Mouse (Mus musculus): ENCODE measurements around the gene Plcb4. TPM values are rescaled to one million over a fixed set of nuclear protein-coding genes. Genes with fewer than 3 reads are reported as not detected.

Gene Plcb4
- total and polyA plus RNA-seq, 2 experiments from 2014 or later, result 31.4 to 66.6 TPM

DNA sequence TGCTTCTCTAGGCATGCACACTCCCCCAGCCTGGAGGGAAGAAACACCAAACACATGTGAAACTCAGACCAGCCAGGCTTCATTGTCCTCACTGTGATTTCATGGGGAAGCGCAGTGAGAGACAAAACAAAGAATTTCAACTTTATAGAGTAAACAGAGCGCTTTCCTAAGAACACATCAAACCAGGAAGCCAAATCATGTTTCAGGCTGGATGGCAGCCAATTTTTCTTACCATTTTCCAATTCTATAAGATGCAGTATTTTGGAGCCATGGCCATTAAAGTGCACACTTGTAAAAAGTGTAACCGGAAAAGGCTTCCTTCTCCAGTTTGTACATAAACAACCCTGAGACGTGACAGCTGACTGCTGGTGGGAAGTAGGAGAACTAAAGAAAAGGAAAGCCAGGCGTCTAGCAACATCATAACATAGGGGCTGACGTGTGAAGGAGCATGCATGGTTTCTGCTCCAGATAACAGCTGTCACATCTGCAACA lies 221.5 kb downstream of the Plcb4 start:
- ATAC-seq (ENCODE audit: low FRiP score), result no peak
- no peak overlapping the region for H3K4me3 ChIP-seq (ENCODE audit: low read depth, low read length)
- no peak overlapping the region for H3K9ac ChIP-seq (replicated peaks; ENCODE audit: low read length, poor library complexity, severe bottlenecking)
- DNase-seq (ENCODE audit: low spot score), result no peak
- 62% methylated on average over 6 of the region's 6 CpGs for WGBS
- TF ChIP-seq CTCF (IDR thresholded peaks at IDR 0.05), result no peak
- no peaks in the 10 kb centered on the region for H3K36me3 ChIP-seq (ENCODE audit: insufficient read depth, low read length)
- H3K4me2 ChIP-seq (ENCODE audit: low read depth, low read length, poor library complexity, severe bottlenecking), result no peak overlapping the region
- no peaks in the 10 kb centered on the region for H3K9me3 ChIP-seq (ENCODE audit: low read length)
- no peak overlapping the region for H3K27ac ChIP-seq (ENCODE audit: low read depth, low read length)
- H3K27me3 ChIP-seq (ENCODE audit: insufficient read depth, low read length), result no peaks in the 10 kb centered on the region
- no peaks in the 10 kb centered on the region for H3K4me1 ChIP-seq (ENCODE audit: insufficient read depth, low read length)

- no peak overlapping the region for H3K27ac ChIP-seq (ENCODE audit: low read depth, low read length)
- DNase-seq (ENCODE audit: low spot score) (no peak), ATAC-seq (ENCODE audit: low FRiP score) (no peak)
- no peaks in the 10 kb centered on the region for H3K27me3 ChIP-seq (ENCODE audit: insufficient read depth, low read length)
- H3K9ac ChIP-seq (replicated peaks; ENCODE audit: low read length, poor library complexity, severe bottlenecking), result no peak overlapping the region
- 83% methylated on average over 4 of the region's 4 CpGs for WGBS
- no peak for TF ChIP-seq CTCF (IDR thresholded peaks at IDR 0.05)
- H3K4me3 ChIP-seq (ENCODE audit: low read depth, low read length), result no peak overlapping the region
- H3K36me3 ChIP-seq (ENCODE audit: insufficient read depth, low read length), result no peaks in the 10 kb centered on the region
- no peaks in the 10 kb centered on the region for H3K9me3 ChIP-seq (ENCODE audit: low read length)
- H3K4me2 ChIP-seq (ENCODE audit: low read depth, low read length, poor library complexity, severe bottlenecking), result no peak overlapping the region
- H3K4me1 ChIP-seq (ENCODE audit: insufficient read depth, low read length), result no peaks in the 10 kb centered on the region
These were observed 224.5 kb downstream of the Plcb4 start for GRCm38 (mm10) chr2:135883359-135883758.

GRCm38 (mm10) chr2:135884534-135885180 lies 225.8 kb downstream of the Plcb4 start:
- no peaks in the 10 kb centered on the region for H3K9me3 ChIP-seq (ENCODE audit: low read length)
- H3K9ac ChIP-seq (replicated peaks; ENCODE audit: low read length, poor library complexity, severe bottlenecking), result no peak overlapping the region
- ATAC-seq (ENCODE audit: low FRiP score) (no peak), DNase-seq (ENCODE audit: low spot score) (no peak)
- H3K27me3 ChIP-seq (ENCODE audit: insufficient read depth, low read length), result no peaks in the 10 kb centered on the region
- no peak for TF ChIP-seq CTCF (IDR thresholded peaks at IDR 0.05)
- no peak overlapping the region for H3K4me3 ChIP-seq (ENCODE audit: low read depth, low read length)
- no peaks in the 10 kb centered on the region for H3K4me1 ChIP-seq (ENCODE audit: insufficient read depth, low read length)
- 81% methylated on average over 7 of the region's 7 CpGs for WGBS
- H3K36me3 ChIP-seq (ENCODE audit: insufficient read depth, low read length), result no peaks in the 10 kb centered on the region
- no peak overlapping the region for H3K4me2 ChIP-seq (ENCODE audit: low read depth, low read length, poor library complexity, severe bottlenecking)
- no peak overlapping the region for H3K27ac ChIP-seq (ENCODE audit: low read depth, low read length)

DNA sequence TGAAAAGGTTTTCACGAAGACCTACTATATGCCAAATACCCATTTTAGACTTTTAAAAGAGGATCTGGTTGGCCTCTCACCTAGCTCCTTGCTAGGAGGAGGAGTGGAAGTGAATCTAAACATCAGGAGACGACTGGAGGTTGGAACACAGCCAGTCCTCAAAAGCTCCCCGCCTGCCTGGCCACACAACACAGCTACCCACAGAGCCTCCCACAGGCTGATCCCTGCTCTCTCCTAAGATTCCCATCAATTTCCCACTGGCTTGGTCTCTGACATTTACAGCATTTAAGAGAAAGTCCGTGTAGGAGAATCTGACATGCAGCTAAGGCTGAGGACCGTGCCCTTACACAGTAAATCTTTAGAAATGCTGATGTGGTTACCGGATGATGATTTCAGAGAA lies 226.8 kb downstream of the Plcb4 start:
- Histone ChIP-seq H3K36me3 (ENCODE audit: insufficient read depth, low read length) (no peaks in the 10 kb centered on the region), H3K9ac (replicated peaks; ENCODE audit: low read length, poor library complexity, severe bottlenecking) (no peak overlapping the region), H3K4me2 (ENCODE audit: low read depth, low read length, poor library complexity, severe bottlenecking) (no peak overlapping the region), H3K9me3 (ENCODE audit: low read length) (no peaks in the 10 kb centered on the region), H3K27me3 (ENCODE audit: insufficient read depth, low read length) (no peaks in the 10 kb centered on the region), H3K4me1 (ENCODE audit: insufficient read depth, low read length) (no peaks in the 10 kb centered on the region), H3K27ac (ENCODE audit: low read depth, low read length) (no peak overlapping the region), H3K4me3 (ENCODE audit: low read depth, low read length) (no peak overlapping the region)
- TF ChIP-seq CTCF (IDR thresholded peaks at IDR 0.05), result no peak
- 67% methylated on average over 6 of the region's 6 CpGs for WGBS
- DNase-seq (ENCODE audit: low spot score), result no peak
- no peak for ATAC-seq (ENCODE audit: low FRiP score)

GRCm38 (mm10) chr2:135886081-135886679 lies 227.4 kb downstream of the Plcb4 start:
- Histone ChIP-seq H3K36me3 (ENCODE audit: insufficient read depth, low read length) (no peaks in the 10 kb centered on the region), H3K27ac (ENCODE audit: low read depth, low read length) (no peak overlapping the region), H3K9me3 (ENCODE audit: low read length) (no peaks in the 10 kb centered on the region), H3K4me1 (ENCODE audit: insufficient read depth, low read length) (no peaks in the 10 kb centered on the region), H3K4me2 (ENCODE audit: low read depth, low read length, poor library complexity, severe bottlenecking) (no peak overlapping the region), H3K27me3 (ENCODE audit: insufficient read depth, low read length) (no peaks in the 10 kb centered on the region), H3K4me3 (ENCODE audit: low read depth, low read length) (no peak overlapping the region), H3K9ac (replicated peaks; ENCODE audit: low read length, poor library complexity, severe bottlenecking) (no peak overlapping the region)
- no peak for ATAC-seq (ENCODE audit: low FRiP score)
- TF ChIP-seq CTCF (IDR thresholded peaks at IDR 0.05), result no peak
- DNase-seq (ENCODE audit: low spot score), result no peak
- 86% methylated on average over 9 of the region's 9 CpGs for WGBS

DNA sequence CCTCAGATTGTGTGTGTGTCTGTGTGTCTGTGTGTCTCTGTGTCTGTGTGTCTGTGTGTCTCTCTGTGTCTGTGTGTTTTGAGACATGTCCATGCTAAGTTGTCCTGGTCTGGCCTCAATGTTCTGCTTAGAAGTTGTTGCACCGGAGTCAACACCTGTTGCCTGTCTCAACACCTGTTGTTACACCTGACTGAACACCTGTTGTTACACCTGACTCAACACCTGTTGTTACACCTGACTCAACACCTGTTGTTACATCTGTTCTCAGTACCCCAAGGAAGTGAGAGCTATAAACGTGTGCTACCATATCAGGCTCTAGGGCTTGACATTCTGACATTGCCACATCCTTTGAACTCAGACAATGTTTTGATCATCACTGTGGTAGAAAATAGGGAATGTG lies 229.0 kb downstream of the Plcb4 start:
- no peak for TF ChIP-seq CTCF (IDR thresholded peaks at IDR 0.05)
- ATAC-seq (ENCODE audit: low FRiP score) (no peak), DNase-seq (ENCODE audit: low spot score) (no peak)
- H3K27me3 ChIP-seq (ENCODE audit: insufficient read depth, low read length), result no peaks in the 10 kb centered on the region
- no peak overlapping the region for H3K27ac ChIP-seq (ENCODE audit: low read depth, low read length)
- no peak overlapping the region for H3K9ac ChIP-seq (replicated peaks; ENCODE audit: low read length, poor library complexity, severe bottlenecking)
- no peaks in the 10 kb centered on the region for H3K9me3 ChIP-seq (ENCODE audit: low read length)
- no peak overlapping the region for H3K4me3 ChIP-seq (ENCODE audit: low read depth, low read length)
- no peaks in the 10 kb centered on the region for H3K4me1 ChIP-seq (ENCODE audit: insufficient read depth, low read length)
- H3K36me3 ChIP-seq (ENCODE audit: insufficient read depth, low read length), result no peaks in the 10 kb centered on the region
- no peak overlapping the region for H3K4me2 ChIP-seq (ENCODE audit: low read depth, low read length, poor library complexity, severe bottlenecking)
- WGBS, result 84% methylated on average over 2 of the region's 2 CpGs
